Mouse (Mus musculus) forebrain, embryonic 11.5 days (tissue): Measurements from ENCODE around the gene Znfx1. TPM values are rescaled to one million over a fixed set of nuclear protein-coding genes. Genes with fewer than 3 reads are reported as not detected.

Source experiments
- ATAC-seq: fragments of 200-750 bp; cut with Nextera tagmentation; replicated peaks from 2 replicates; pipeline ENCODE4 v1.8.0; 2017; ENCODE audit warnings: moderate TSS enrichment; ENCODE audit not compliant: low FRiP score
- DNase-seq: peaks from one replicate; pipeline ENCODE4 v3.0.0-alpha.2; 2017; ENCODE audit warnings: low spot score
- H3K27ac ChIP-seq: fragments of 300-500 bp; sonication (generic); 2 replicates; pipeline ENCODE4 v1.5.1; 2014; ENCODE audit warnings: low read depth, low read length
- H3K27me3 ChIP-seq: fragments of 300-500 bp; sonication (generic); 2 replicates; pipeline ENCODE4 v1.6.1; 2014; ENCODE audit warnings: mild to moderate bottlenecking, low read length, mixed read lengths; ENCODE audit not compliant: control insufficient read depth, insufficient read depth
- H3K36me3 ChIP-seq: fragments of 300-500 bp; sonication (generic); 2 replicates; pipeline ENCODE4 v1.6.1; 2014; ENCODE audit warnings: mild to moderate bottlenecking, low read length, moderate library complexity, mixed read lengths; ENCODE audit not compliant: control insufficient read depth, insufficient read depth
- H3K4me1 ChIP-seq: fragments of 300-500 bp; sonication (generic); replicated peaks from 2 replicates; pipeline ENCODE4 v1.6.1; 2014; ENCODE audit warnings: low read length, mixed read lengths; ENCODE audit not compliant: control insufficient read depth, insufficient read depth
- H3K4me2 ChIP-seq: fragments of 300-500 bp; sonication (generic); 2 replicates; pipeline ENCODE4 v1.6.1; 2014; ENCODE audit warnings: low read depth, mild to moderate bottlenecking, low read length, moderate library complexity, mixed read lengths; ENCODE audit not compliant: severe bottlenecking
- H3K4me3 ChIP-seq: fragments of 300-500 bp; sonication (generic); 2 replicates; pipeline ENCODE4 v1.5.1; 2014; ENCODE audit warnings: low read depth, low read length
- H3K9ac ChIP-seq: fragments of 300-500 bp; sonication (generic); 2 replicates; pipeline ENCODE4 v1.6.1; 2014; ENCODE audit warnings: low read length
- H3K9me3 ChIP-seq: fragments of 300-500 bp; sonication (generic); 2 replicates; pipeline ENCODE4 v1.6.1; 2016; ENCODE audit warnings: low read length, mixed read lengths; ENCODE audit not compliant: control insufficient read depth
- WGBS: fragments of 180-500 bp; shearing (Covaris S2); extraction: QIAGEN DNeasy Blood & Tissue Kit; methylation state at CpG from one replicate; pipeline ENCODE4 v1.1.7; 2014; 5-methylcytosine and 5-hydroxymethylcytosine counted together
- polyA plus RNA-seq: library from polyadenylated mRNA; unstranded; fragments of >200 nt; fragmentation: Nextera tagmentation; extraction: Ambion mirVana; gene quantifications from 2 replicates; pipeline ENCODE4 v1.2.1, GENCODE M21; 2014

Gene Znfx1
- polyA plus RNA-seq, 1 experiment from 2014 or later = 7.4 TPM

GRCm38 (mm10) chr2:167048698-167049358 is 14.0 kb downstream of the Znfx1 start:
- ATAC-seq (no peak), DNase-seq (no peak)
- H3K27ac ChIP-seq = no peak overlapping the region
- 88% methylated on average over 8 of the region's 8 CpGs for WGBS
- H3K4me1 ChIP-seq = peaks cover 5% of the 10 kb centered on the region; the same call in 1 of the 2 replicates
- H3K27me3 ChIP-seq = no peaks in the 10 kb centered on the region
- peaks cover 15% of the 10 kb centered on the region for H3K36me3 ChIP-seq
- H3K4me3 ChIP-seq = no peak overlapping the region
- H3K9ac ChIP-seq = no peak overlapping the region
- H3K4me2 ChIP-seq = no peak overlapping the region
- H3K9me3 ChIP-seq = no peaks in the 10 kb centered on the region

- Histone ChIP-seq H3K27ac (no peak overlapping the region), H3K36me3 (peaks cover 15% of the 10 kb centered on the region), H3K9ac (no peak overlapping the region), H3K4me1 (peaks cover 2% of the 10 kb centered on the region; the same call in 1 of the 2 replicates), H3K4me3 (no peak overlapping the region), H3K4me2 (no peak overlapping the region), H3K9me3 (no peaks in the 10 kb centered on the region), H3K27me3 (no peaks in the 10 kb centered on the region)
- 97% methylated on average over 10 of the region's 10 CpGs for WGBS
- no peak for ATAC-seq
- DNase-seq = no peak
These were observed 14.6 kb downstream of the Znfx1 start for GRCm38 (mm10) chr2:167048223-167048622.

- Histone ChIP-seq H3K27ac (0 out of 2 replicates have a peak overlapping the region, but pooled peaks have one; percentile 25), H3K4me1 (no peaks in the 10 kb centered on the region), H3K9me3 (no peaks in the 10 kb centered on the region), H3K36me3 (peaks cover 20% of the 10 kb centered on the region), H3K27me3 (no peaks in the 10 kb centered on the region), H3K4me2 (no peak overlapping the region), H3K9ac (no peak overlapping the region), H3K4me3 (no peak overlapping the region)
- DNase-seq = no peak
- WGBS = 92% methylated on average over 12 of the region's 12 CpGs
- ATAC-seq = no peak
These were observed 19.3 kb downstream of the Znfx1 start for GRCm38 (mm10) chr2:167043400-167044121.

GRCm38 (mm10) chr2:167039386-167039785 is 23.4 kb downstream of the Znfx1 start:
- no peak overlapping the region for H3K4me2 ChIP-seq
- no peak for DNase-seq
- no peaks in the 10 kb centered on the region for H3K9me3 ChIP-seq
- H3K4me3 ChIP-seq = no peak overlapping the region
- WGBS = 91% methylated on average over 8 of the region's 8 CpGs
- no peaks in the 10 kb centered on the region for H3K4me1 ChIP-seq
- H3K27me3 ChIP-seq = no peaks in the 10 kb centered on the region
- no peak overlapping the region for H3K27ac ChIP-seq
- no peak overlapping the region for H3K9ac ChIP-seq
- ATAC-seq = no peak
- H3K36me3 ChIP-seq = peaks cover 17% of the 10 kb centered on the region

GRCm38 (mm10) chr2:167038716-167039115 is 24.1 kb downstream of the Znfx1 start:
- Histone ChIP-seq H3K4me2 (no peak overlapping the region), H3K27ac (no peak overlapping the region)
- 93% methylated on average over 7 of the region's 7 CpGs for WGBS

GRCm38 (mm10) chr2:167038297-167038696 is 24.5 kb downstream of the Znfx1 start:
- ATAC-seq = no peak
- Histone ChIP-seq H3K4me1 (no peaks in the 10 kb centered on the region), H3K9me3 (no peaks in the 10 kb centered on the region), H3K9ac (no peak overlapping the region), H3K27me3 (no peaks in the 10 kb centered on the region), H3K27ac (no peak overlapping the region), H3K4me2 (no peak overlapping the region), H3K36me3 (peaks cover 22% of the 10 kb centered on the region), H3K4me3 (no peak overlapping the region)
- DNase-seq = no peak
- 95% methylated on average over 6 of the region's 6 CpGs for WGBS

More at GRCm38 (mm10) chr2:167038716-167039115, 24.1 kb downstream of the Znfx1 start:
- H3K36me3 ChIP-seq = peaks cover 19% of the 10 kb centered on the region
- no peaks in the 10 kb centered on the region for H3K9me3 ChIP-seq
- no peak for ATAC-seq
- no peaks in the 10 kb centered on the region for H3K27me3 ChIP-seq
- DNase-seq = no peak
- no peak overlapping the region for H3K9ac ChIP-seq
- no peak overlapping the region for H3K4me3 ChIP-seq
- no peaks in the 10 kb centered on the region for H3K4me1 ChIP-seq

- no peak overlapping the region for H3K4me3 ChIP-seq
- H3K27me3 ChIP-seq = no peaks in the 10 kb centered on the region
- H3K36me3 ChIP-seq = peaks cover 22% of the 10 kb centered on the region
- WGBS = 95% methylated on average over 12 of the region's 12 CpGs
- H3K27ac ChIP-seq = no peak overlapping the region
- H3K9me3 ChIP-seq = no peaks in the 10 kb centered on the region
- no peak overlapping the region for H3K4me2 ChIP-seq
- no peak overlapping the region for H3K9ac ChIP-seq
- no peaks in the 10 kb centered on the region for H3K4me1 ChIP-seq
- DNase-seq (no peak), ATAC-seq (no peak)
These were observed 25.1 kb downstream of the Znfx1 start for GRCm38 (mm10) chr2:167037710-167038109.

- no peak overlapping the region for H3K4me2 ChIP-seq
- no peak overlapping the region for H3K9ac ChIP-seq
- ATAC-seq (no peak), DNase-seq (no peak)
- H3K4me1 ChIP-seq = no peaks in the 10 kb centered on the region
- no peaks in the 10 kb centered on the region for H3K9me3 ChIP-seq
- 95% methylated on average over 4 of the region's 4 CpGs for WGBS
- no peak overlapping the region for H3K4me3 ChIP-seq
- H3K27me3 ChIP-seq = no peaks in the 10 kb centered on the region
- peaks cover 39% of the 10 kb centered on the region for H3K36me3 ChIP-seq
- no peak overlapping the region for H3K27ac ChIP-seq
These were observed 32.3 kb downstream of the Znfx1 start for GRCm38 (mm10) chr2:167030507-167030906.
